Mouse (Mus musculus): ENCODE data around the gene Tchp. TPM values are rescaled to one million over a fixed set of nuclear protein-coding genes. Genes with fewer than 3 reads are reported as not detected.

Gene Tchp
- polyA plus RNA-seq, 1 experiment from 2014 or later: 11.4 TPM

GRCm38 (mm10) chr5:114702403-114703392 lies 4.9 kb upstream of the Tchp start:
- Histone ChIP-seq H3K36me3 (no peaks in the 10 kb centered on the region), H3K27me3 (ENCODE audit: insufficient read depth, poor library complexity, severe bottlenecking) (no peaks in the 10 kb centered on the region), H3K27ac (no peak overlapping the region), H3K4me3 (no peak overlapping the region), H3K4me1 (0 out of 2 replicates have a peak, but pooled peaks cover 8% of the 10 kb centered on the region), H3K9me3 (no peaks in the 10 kb centered on the region)
- WGBS: 56% methylated on average over 14 of the region's 14 CpGs
- DNase-seq (ENCODE audit: low spot score): no peak

- Histone ChIP-seq H3K27me3 (ENCODE audit: insufficient read depth, poor library complexity, severe bottlenecking) (no peaks in the 10 kb centered on the region), H3K4me3 (peak overlapping the region; percentile 91), H3K9me3 (no peaks in the 10 kb centered on the region), H3K36me3 (peaks cover 43% of the 10 kb centered on the region), H3K27ac (no peak overlapping the region), H3K4me1 (peaks cover 10% of the 10 kb centered on the region)
- DNase-seq (ENCODE audit: low spot score): no peak
- WGBS: 59% methylated on average over 15 of the region's 15 CpGs
Measured at GRCm38 (mm10) chr5:114708491-114708890, 931 bp downstream of the Tchp start.

GRCm38 (mm10) chr5:114709357-114709756 lies 1.8 kb downstream of the Tchp start:
- Histone ChIP-seq H3K4me1 (peaks cover 10% of the 10 kb centered on the region), H3K36me3 (peaks cover 52% of the 10 kb centered on the region), H3K27me3 (ENCODE audit: insufficient read depth, poor library complexity, severe bottlenecking) (no peaks in the 10 kb centered on the region), H3K4me3 (no peak overlapping the region), H3K27ac (no peak overlapping the region), H3K9me3 (no peaks in the 10 kb centered on the region)
- WGBS: 90% methylated on average over 21 of the region's 21 CpGs
- no peak for DNase-seq (ENCODE audit: low spot score)

GRCm38 (mm10) chr5:114714551-114714950 lies 7.0 kb downstream of the Tchp start:
- WGBS: 92% methylated on average over 18 of the region's 18 CpGs
- no peak for DNase-seq (ENCODE audit: low spot score)
- Histone ChIP-seq H3K4me3 (no peak overlapping the region), H3K27me3 (ENCODE audit: insufficient read depth, poor library complexity, severe bottlenecking) (no peaks in the 10 kb centered on the region), H3K4me1 (no peaks in the 10 kb centered on the region), H3K27ac (no peak overlapping the region), H3K36me3 (peaks cover 99% of the 10 kb centered on the region), H3K9me3 (no peaks in the 10 kb centered on the region)

GRCm38 (mm10) chr5:114717292-114717691 lies 9.7 kb downstream of the Tchp start:
- no peaks in the 10 kb centered on the region for H3K9me3 ChIP-seq
- peaks cover 98% of the 10 kb centered on the region for H3K36me3 ChIP-seq
- no peak for DNase-seq (ENCODE audit: low spot score)
- H3K27me3 ChIP-seq (ENCODE audit: insufficient read depth, poor library complexity, severe bottlenecking): no peaks in the 10 kb centered on the region
- H3K4me3 ChIP-seq: no peak overlapping the region
- no peaks in the 10 kb centered on the region for H3K4me1 ChIP-seq
- WGBS: 90% methylated on average over 12 of the region's 12 CpGs
- no peak overlapping the region for H3K27ac ChIP-seq

- no peaks in the 10 kb centered on the region for H3K4me1 ChIP-seq
- H3K4me3 ChIP-seq: no peak overlapping the region
- 89% methylated on average over 8 of the region's 8 CpGs for WGBS
- no peaks in the 10 kb centered on the region for H3K27me3 ChIP-seq (ENCODE audit: insufficient read depth, poor library complexity, severe bottlenecking)
- H3K27ac ChIP-seq: no peak overlapping the region
- DNase-seq (ENCODE audit: low spot score): no peak
- H3K9me3 ChIP-seq: no peaks in the 10 kb centered on the region
- H3K36me3 ChIP-seq: peaks cover 98% of the 10 kb centered on the region
Measured at GRCm38 (mm10) chr5:114717937-114718336, 10.4 kb downstream of the Tchp start.

GRCm38 (mm10) chr5:114718483-114718882 lies 10.9 kb downstream of the Tchp start:
- no peaks in the 10 kb centered on the region for H3K27me3 ChIP-seq (ENCODE audit: insufficient read depth, poor library complexity, severe bottlenecking)
- no peak for DNase-seq (ENCODE audit: low spot score)
- peaks cover 97% of the 10 kb centered on the region for H3K36me3 ChIP-seq
- H3K27ac ChIP-seq: no peak overlapping the region
- H3K4me1 ChIP-seq: no peaks in the 10 kb centered on the region
- H3K4me3 ChIP-seq: no peak overlapping the region
- no peaks in the 10 kb centered on the region for H3K9me3 ChIP-seq
- 89% methylated on average over 13 of the region's 13 CpGs for WGBS

- no peak overlapping the region for H3K27ac ChIP-seq
- no peaks in the 10 kb centered on the region for H3K27me3 ChIP-seq (ENCODE audit: insufficient read depth, poor library complexity, severe bottlenecking)
- peaks cover 97% of the 10 kb centered on the region for H3K36me3 ChIP-seq
- DNase-seq (ENCODE audit: low spot score): no peak
- peaks cover 4% of the 10 kb centered on the region; the same call in 1 of the 2 replicates for H3K9me3 ChIP-seq
- H3K4me3 ChIP-seq: no peak overlapping the region
- no peaks in the 10 kb centered on the region for H3K4me1 ChIP-seq
- WGBS: 85% methylated on average over 20 of the region's 20 CpGs
Measured at GRCm38 (mm10) chr5:114719003-114719927, 11.7 kb downstream of the Tchp start.

- peaks cover 93% of the 10 kb centered on the region for H3K36me3 ChIP-seq
- H3K4me3 ChIP-seq: no peak overlapping the region
- no peaks in the 10 kb centered on the region for H3K4me1 ChIP-seq
- 87% methylated on average over 6 of the region's 6 CpGs for WGBS
- peaks cover 4% of the 10 kb centered on the region; the same call in 1 of the 2 replicates for H3K9me3 ChIP-seq
- no peak for DNase-seq (ENCODE audit: low spot score)
- no peak overlapping the region for H3K27ac ChIP-seq
- no peaks in the 10 kb centered on the region for H3K27me3 ChIP-seq (ENCODE audit: insufficient read depth, poor library complexity, severe bottlenecking)
Measured at GRCm38 (mm10) chr5:114719928-114720270, 12.3 kb downstream of the Tchp start.

- Histone ChIP-seq H3K4me1 (0 out of 2 replicates have a peak, but pooled peaks cover 3% of the 10 kb centered on the region), H3K9me3 (peaks cover 4% of the 10 kb centered on the region; the same call in 1 of the 2 replicates), H3K36me3 (peaks cover 90% of the 10 kb centered on the region), H3K27ac (no peak overlapping the region), H3K4me3 (no peak overlapping the region), H3K27me3 (ENCODE audit: insufficient read depth, poor library complexity, severe bottlenecking) (no peaks in the 10 kb centered on the region)
- no peak for DNase-seq (ENCODE audit: low spot score)
- WGBS: 92% methylated on average over 11 of the region's 11 CpGs
Measured at GRCm38 (mm10) chr5:114720784-114721183, 13.2 kb downstream of the Tchp start.

- WGBS: 86% methylated on average over 10 of the region's 10 CpGs
- Histone ChIP-seq H3K27me3 (ENCODE audit: insufficient read depth, poor library complexity, severe bottlenecking) (no peaks in the 10 kb centered on the region), H3K4me3 (no peak overlapping the region), H3K4me1 (0 out of 2 replicates have a peak, but pooled peaks cover 3% of the 10 kb centered on the region), H3K27ac (no peak overlapping the region), H3K36me3 (peaks cover 83% of the 10 kb centered on the region), H3K9me3 (peaks cover 4% of the 10 kb centered on the region; the same call in 1 of the 2 replicates)
- no peak for DNase-seq (ENCODE audit: low spot score)
Measured at GRCm38 (mm10) chr5:114721969-114722368, 14.4 kb downstream of the Tchp start.

GRCm38 (mm10) chr5:114722846-114723245 lies 15.3 kb downstream of the Tchp start:
- peaks cover 4% of the 10 kb centered on the region; the same call in 1 of the 2 replicates for H3K9me3 ChIP-seq
- H3K4me1 ChIP-seq: 0 out of 2 replicates have a peak, but pooled peaks cover 3% of the 10 kb centered on the region
- WGBS: 96% methylated on average over 13 of the region's 13 CpGs
- H3K27me3 ChIP-seq (ENCODE audit: insufficient read depth, poor library complexity, severe bottlenecking): no peaks in the 10 kb centered on the region
- no peak overlapping the region for H3K27ac ChIP-seq
- H3K4me3 ChIP-seq: no peak overlapping the region
- H3K36me3 ChIP-seq: peaks cover 83% of the 10 kb centered on the region
- no peak for DNase-seq (ENCODE audit: low spot score)
